Mouse (Mus musculus) right cerebral cortex, postnatal 25 days (tissue): ENCODE data around the gene Dock1.

ENCODE experiments used
- DNase-seq: peaks from one replicate; pipeline ENCODE4 v3.0.0; 2022

The Dock1 gene

DNA sequence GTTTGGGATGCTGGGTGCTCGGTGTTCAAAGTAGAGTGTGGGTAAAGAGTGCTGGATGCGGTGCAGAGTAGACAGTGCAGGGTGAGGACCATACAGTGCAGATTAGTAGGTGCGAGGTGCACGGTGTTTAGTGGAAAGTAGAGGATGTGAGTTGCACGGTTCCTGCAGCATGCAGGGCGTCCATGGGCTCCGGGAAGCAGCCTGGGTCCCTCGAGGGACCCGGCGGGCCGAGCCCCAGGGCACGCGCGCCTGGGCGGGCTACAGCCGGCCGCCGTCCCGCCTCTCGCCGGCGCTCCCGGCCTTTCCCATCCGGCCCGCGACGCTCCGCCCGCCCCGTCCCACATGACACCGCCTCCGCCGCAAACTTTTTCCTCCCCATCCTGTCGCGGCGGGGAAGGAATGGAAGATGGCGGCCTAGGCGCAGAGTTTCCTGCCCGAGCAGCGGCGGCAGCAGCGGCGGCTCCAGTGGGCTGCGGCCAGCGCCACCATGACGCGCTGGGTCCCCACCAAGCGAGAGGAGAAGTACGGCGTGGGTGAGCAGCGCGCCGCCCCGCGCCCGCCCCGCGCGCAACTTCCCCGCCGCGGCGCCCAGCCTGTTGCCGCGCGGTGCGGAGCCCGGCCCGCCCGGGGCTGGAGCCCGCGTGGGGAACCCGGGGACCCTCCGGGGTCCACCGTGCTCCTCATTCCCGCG, at the start of gene Dock1:
Dock1 (plus strand) TSS at position 343 of the 691 bp plus-strand sequence.
- peak; percentile 66 for DNase-seq

- no peak for DNase-seq
Measured at GRCm38 (mm10) chr7:134627906-134628305, 42.5 kb upstream of the Dock1 start.

GRCm38 (mm10) chr7:134650246-134650830, 20.1 kb upstream of the Dock1 start:
- DNase-seq = no peak

- no peak for DNase-seq
Measured at GRCm38 (mm10) chr7:134651071-134651470, 19.4 kb upstream of the Dock1 start.

- no peak for DNase-seq
Measured at GRCm38 (mm10) chr7:134663241-134663640, 7.2 kb upstream of the Dock1 start.

DNA sequence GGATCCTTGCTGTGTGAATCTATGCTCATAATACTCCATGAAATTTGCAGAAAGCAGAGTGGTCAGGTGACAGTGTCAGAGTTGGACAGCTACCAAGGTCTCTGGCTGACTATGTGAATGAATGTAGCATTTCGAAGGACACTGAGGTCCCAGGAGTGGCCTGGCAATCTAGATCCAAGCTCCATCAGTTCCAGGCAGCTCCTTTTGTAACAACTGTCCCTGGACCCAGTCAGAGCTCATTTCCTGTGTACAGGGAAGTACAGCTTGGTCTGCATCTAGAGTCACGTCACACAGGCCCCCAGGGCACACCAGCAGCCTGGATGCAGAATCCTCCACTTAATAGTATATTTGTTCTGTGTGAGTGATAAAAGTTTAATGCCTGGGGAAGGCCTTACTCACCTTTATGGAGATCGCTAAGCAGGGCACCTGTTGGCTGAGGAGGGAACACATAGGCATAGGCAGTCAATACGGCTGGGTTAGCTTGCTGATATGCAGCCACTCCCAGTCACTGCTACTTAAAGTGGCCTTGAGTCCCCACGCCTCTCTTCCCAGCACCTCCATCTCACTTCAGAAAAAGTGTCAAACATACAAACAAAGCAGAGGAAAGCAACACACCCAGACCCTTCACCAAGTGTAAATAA, 4.7 kb upstream of the Dock1 start:
- no peak for DNase-seq

DNA sequence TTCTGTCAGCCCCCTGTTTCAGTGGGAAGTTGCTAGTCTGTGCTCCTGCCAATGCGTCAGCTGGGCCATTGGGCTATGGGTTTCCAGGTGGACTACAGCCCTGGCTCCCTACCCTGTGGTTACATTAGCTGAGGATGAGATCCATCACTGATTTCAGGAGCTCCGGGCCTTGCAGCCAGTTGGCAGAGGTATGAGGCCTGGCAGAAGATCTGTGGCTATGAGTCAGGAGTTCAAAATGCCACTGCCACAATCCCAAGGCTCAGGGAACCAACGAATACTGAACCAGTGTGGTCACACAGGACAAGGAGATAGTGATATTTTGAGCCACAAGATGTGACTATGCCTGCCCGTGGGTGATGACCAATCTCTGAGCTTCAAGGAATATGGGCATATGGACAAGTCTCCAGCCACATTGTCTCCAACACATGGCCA, 3.2 kb upstream of the Dock1 start:
- DNase-seq = no peak

GRCm38 (mm10) chr7:134669474-134670311, 761 bp upstream of the Dock1 start:
- DNase-seq = no peak

GRCm38 (mm10) chr7:134671003-134671461, 578 bp downstream of the Dock1 start:
- no peak for DNase-seq

GRCm38 (mm10) chr7:134671467-134671901, 1.0 kb downstream of the Dock1 start:
- no peak for DNase-seq

GRCm38 (mm10) chr7:134673135-134673534, 2.7 kb downstream of the Dock1 start:
- no peak for DNase-seq

- DNase-seq = no peak
Measured at GRCm38 (mm10) chr7:134673952-134674351, 3.5 kb downstream of the Dock1 start.

DNA sequence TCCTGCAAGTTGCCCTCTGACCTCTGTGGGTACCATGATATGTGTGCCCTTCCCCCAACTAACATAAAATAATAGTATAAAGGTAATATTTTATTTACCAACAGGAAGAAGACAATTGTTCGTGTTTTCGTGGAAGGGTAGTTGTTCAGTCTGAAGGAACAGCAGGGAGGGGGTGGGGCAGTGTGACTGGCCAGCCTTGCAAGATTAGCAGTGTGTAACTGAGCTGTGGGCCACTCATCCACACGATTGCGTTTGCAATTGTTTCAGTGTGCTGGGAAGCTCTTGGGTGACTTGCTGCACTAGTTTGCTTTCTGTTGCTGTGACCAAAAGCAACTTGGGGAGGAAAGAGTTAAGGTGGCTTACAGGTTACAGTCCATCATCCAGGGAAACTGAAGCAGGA, 7.4 kb downstream of the Dock1 start:
- no peak for DNase-seq

GRCm38 (mm10) chr7:134679314-134680158, 9.1 kb downstream of the Dock1 start:
- no peak for DNase-seq

DNA sequence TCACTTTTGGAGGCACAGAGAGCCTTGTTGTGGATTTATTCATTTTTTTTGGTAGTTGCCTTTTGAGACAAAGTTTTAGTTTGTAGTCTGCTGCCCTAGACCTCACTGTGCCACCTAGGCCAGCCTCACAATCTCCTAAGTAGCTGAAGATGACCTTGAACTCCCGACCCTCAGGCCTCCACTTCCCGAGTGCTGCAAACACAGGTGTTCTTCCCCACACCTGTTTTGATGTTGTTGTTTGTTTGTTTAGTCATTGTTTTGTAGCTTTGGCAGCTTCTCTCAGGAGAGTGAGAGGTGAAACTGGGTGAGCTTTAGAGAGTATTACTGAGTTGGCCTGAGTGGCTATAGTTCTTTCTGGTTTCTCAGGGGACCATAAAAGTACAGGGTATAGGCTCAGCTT, 9.7 kb downstream of the Dock1 start:
- DNase-seq = no peak

GRCm38 (mm10) chr7:134681729-134682527, 11.5 kb downstream of the Dock1 start:
- DNase-seq = no peak

DNA sequence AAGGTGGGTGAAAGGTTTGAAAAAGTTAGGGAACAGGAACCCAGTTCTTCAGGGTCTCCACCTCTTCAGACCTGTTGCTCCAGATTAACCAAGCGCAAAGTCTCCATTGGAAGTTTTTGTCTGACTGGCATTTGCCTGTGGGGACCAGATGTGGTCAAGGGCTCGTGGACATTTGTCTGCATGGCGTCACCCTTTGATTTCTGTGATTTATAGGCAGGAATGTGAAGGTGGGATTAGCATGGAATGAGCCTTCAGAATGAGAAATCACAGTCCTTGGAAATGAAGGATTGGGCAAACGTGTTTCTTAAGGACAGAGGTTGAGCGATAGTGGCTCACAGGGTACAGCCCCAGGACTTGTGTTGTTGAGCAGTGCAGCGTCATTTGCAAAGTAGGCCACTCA, 17.9 kb downstream of the Dock1 start:
- DNase-seq = no peak

GRCm38 (mm10) chr7:134690118-134690517, 19.7 kb downstream of the Dock1 start:
- no peak for DNase-seq

- no peak for DNase-seq
Measured at GRCm38 (mm10) chr7:134690806-134691205, 20.4 kb downstream of the Dock1 start.

DNA sequence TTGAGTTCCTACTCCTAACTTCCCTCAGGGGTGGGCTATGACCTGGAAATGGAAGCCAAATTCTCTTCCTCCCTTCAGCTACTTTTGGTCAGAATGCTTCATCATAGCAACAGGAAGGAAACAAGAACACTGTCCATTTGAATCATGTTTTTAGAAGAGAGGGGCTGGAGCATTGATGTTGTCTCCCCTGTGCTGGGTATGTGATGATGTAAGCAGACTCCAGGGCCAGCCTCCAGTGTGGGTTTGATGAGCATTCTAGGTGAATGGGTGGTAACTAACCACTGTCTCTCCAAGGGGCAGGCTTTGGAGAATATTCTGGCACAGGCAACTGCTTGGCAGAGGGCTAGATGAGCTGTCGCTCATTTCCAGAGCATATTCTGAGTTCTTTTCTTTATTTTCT, 22.9 kb downstream of the Dock1 start:
- DNase-seq = no peak

- no peak for DNase-seq
Measured at GRCm38 (mm10) chr7:134695431-134695830, 25.0 kb downstream of the Dock1 start.
